Mouse (Mus musculus) 416B (cell line): ENCODE results near the gene Cnksr2.

ENCODE experiments used
- DNase-seq: peaks from one replicate; pipeline ENCODE4 v3.0.0; 2011; ENCODE audit warnings: low read depth

Cnksr2 gene

GRCm38 (mm10) chrX:158043057-158043843 lies at the start of gene Cnksr2:
Gene Cnksr2, minus strand, starts transcription at chrX:158043294.
- DNase-seq: no peak

- no peak for DNase-seq
Measured at GRCm38 (mm10) chrX:158043844-158044140, 698 bp upstream of the Cnksr2 start.

GRCm38 (mm10) chrX:158042255-158043056 lies 638 bp downstream of the Cnksr2 start:
- DNase-seq: no peak

- DNase-seq: no peak
Measured at GRCm38 (mm10) chrX:158041703-158042102, 1.4 kb downstream of the Cnksr2 start.

- peak; percentile 33 for DNase-seq
Measured at GRCm38 (mm10) chrX:157951698-157952097, 91.4 kb downstream of the Cnksr2 start.

GRCm38 (mm10) chrX:157949256-157949655 lies 93.8 kb downstream of the Cnksr2 start:
- no peak for DNase-seq

- DNase-seq: no peak
Measured at GRCm38 (mm10) chrX:157945121-157945520, 98.0 kb downstream of the Cnksr2 start.

GRCm38 (mm10) chrX:157936611-157937010 lies 106.5 kb downstream of the Cnksr2 start:
- DNase-seq: no peak

- DNase-seq: no peak
Measured at GRCm38 (mm10) chrX:157920093-157920492, 123.0 kb downstream of the Cnksr2 start.

- DNase-seq: no peak
Measured at GRCm38 (mm10) chrX:157829983-157830382, 213.1 kb downstream of the Cnksr2 start.

GRCm38 (mm10) chrX:157818921-157819260 lies 224.2 kb downstream of the Cnksr2 start:
- no peak for DNase-seq

- no peak for DNase-seq
Measured at GRCm38 (mm10) chrX:157818207-157818920, 224.7 kb downstream of the Cnksr2 start, which contains the start of gene Klhl34. Gene Klhl34, plus strand, starts transcription at chrX:157818435.

GRCm38 (mm10) chrX:157817571-157818206 lies 225.4 kb downstream of the Cnksr2 start:
- no peak for DNase-seq

GRCm38 (mm10) chrX:157809721-157810120 lies 233.4 kb downstream of the Cnksr2 start:
- no peak for DNase-seq

GRCm38 (mm10) chrX:157801669-157802068 lies 241.4 kb downstream of the Cnksr2 start:
- DNase-seq: no peak
